Mouse (Mus musculus): Measurements from ENCODE around the gene Mrps18c.

Mrps18c gene

DNA sequence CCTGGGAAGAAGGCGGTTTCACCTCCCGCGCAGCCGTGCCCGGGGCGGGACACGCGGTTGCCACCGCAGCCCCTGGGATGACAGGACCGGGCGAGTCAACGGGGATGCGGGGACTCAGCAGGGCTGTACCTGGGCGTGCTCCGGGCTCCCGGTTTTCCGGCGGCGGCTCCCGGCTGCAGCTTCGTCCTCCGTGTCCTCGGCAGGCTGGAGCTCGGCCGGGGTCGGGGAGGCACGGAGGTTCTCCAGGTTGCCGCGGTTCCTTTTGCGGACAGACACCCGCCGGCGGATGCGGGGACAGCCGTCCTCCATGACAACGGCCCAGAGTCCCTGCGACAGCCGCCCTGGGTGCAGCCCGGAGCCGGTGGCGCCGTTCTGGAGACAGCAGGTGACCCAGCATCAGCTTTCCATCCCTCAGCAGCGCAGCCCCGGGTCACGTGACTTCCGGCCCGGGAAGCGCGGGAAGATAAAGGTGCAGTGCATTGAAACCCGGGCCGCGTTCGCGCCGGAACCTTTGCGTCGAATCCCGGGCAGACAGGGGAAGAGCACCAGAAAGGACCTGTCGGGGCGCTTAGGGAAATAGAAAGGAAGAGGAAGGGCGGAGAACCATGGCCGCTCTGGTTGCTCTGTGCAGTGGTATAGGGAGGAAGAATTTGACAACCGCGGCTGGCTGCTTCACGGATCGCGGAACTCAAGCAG lies at the start of gene Mrps18c, which contains the start of gene Helq:
Mrps18c (plus strand) TSS at position 463 of the 696 bp plus-strand sequence.
Helq (minus strand) TSS at position 434 of the 696 bp plus-strand sequence.
- DNase-seq (ENCODE audit: low spot score in 2 of 2), result peak; percentile 91 to 95

DNA sequence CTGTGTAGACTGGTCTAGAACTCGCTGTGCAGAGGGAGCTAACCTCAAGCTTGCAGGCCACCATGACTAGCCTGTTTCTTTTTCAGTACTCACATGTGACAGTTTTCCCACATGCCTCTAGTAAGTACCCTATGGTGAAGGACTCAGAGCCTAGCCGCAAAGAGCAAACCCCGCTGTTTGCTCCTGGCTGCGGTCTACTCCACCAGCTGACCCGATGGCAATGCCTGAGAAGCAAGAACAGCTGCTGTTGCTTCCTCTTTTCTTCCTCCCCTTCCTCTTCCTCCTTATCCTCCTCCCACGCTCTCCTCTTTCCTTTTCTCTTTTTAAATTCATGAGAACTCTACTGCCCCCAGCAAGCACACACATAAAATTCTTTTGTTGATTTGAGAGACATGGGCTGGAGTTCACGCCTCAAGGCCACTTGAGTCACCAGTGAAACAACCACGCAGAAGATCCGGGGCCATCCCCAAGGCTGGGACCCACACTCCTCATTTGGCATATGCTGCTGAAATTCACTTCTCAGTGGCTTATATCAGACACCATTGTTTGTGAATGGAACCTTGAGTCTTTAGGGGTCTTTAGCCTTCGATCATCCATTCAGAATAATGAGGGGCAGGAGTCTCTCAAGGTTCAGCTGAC lies 47.7 kb upstream of the Mrps18c start:
- peak in 1 of 2 experiments; percentile 21 for DNase-seq (ENCODE audit: low spot score in 2 of 2)

DNA sequence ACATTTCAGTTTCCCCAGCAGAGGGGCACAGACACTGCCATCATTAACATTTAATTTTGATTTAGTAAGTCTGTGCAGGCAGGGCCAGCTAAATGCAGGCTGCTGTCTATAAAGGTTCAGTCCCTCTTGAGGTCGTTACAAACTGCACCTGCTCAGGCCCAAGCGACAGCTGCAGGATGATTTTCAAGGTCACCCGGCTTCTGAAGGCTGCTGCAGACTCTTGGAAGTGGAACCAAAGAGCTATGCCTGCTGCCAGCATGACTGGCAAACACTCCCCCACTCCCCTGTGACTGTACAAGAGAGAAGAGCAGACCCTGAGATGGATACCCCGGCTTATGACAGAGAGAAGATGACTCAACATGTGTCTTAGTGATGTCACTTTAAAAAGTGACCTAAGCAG lies 46.8 kb upstream of the Mrps18c start:
- DNase-seq (ENCODE audit: low spot score in 2 of 2), result no peak

DNA sequence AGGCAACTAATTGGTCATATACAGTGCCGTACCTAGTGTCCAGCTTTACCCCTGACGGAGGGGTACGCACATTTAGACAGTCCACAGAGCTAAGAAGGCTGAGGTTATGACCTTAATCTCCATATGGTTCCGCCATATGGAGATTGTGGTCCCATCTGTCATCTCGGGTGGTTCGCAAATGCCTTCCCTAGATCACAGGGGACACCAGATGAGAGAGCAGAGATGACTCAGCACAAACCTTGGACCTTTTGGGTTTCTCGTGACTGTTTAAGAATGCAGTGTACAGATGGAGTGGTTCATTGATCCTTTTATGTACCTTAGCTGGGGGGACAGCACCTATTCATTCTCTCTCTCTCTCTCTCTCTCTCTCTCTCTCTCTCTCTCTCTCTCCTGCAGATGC lies 45.0 kb upstream of the Mrps18c start:
- DNase-seq (ENCODE audit: low spot score in 2 of 2), result no peak

DNA sequence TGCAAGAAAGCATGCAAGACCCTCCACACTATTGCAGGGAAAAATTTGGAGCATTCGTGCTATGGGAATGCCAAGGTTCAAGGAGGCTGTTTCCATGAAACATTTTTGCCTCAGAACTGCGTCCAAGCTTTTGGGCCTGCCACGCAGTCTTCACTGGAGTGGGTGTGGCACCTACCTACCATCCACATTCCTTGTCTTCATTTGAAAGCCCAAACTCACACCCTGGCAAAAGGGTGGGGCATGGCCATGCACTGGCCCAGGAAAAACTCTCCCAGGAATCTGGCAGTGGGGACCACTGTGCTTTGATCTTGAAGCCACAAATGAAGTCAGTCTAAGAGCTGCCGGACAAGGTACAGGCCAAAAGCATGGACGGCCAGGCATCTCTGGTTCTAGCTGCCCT lies 40.3 kb upstream of the Mrps18c start:
- DNase-seq (ENCODE audit: low spot score in 2 of 2), result no peak

DNA sequence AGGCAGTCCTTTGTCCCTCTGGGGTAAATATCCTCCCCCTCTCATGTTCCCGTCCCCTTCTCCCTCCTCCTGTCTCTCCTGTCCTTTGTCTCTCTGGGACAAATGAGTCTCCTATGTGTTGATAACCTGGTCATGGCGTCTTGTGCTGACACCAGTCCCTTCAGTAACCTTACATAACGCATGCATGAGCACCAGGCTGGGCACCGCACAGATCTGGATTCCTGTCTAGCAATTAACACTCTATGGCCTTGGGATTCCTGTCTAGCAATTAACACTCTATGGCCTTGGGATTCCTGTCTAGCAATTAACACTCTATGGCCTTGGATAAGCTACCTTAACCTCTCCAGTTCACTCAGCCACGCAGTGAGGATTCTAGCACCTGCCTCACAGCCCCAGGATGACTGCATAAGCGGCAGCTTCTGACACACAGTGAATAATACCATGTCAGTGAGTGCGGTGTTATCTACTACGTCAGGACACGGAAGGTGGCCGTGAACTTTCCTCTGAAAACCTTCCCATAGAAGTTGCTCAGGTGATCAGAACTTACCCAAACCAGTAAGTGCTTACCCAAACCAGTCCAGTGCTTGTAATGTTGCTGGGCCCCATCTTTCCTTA lies 38.3 kb upstream of the Mrps18c start:
- DNase-seq (ENCODE audit: low spot score in 2 of 2), result no peak

DNA sequence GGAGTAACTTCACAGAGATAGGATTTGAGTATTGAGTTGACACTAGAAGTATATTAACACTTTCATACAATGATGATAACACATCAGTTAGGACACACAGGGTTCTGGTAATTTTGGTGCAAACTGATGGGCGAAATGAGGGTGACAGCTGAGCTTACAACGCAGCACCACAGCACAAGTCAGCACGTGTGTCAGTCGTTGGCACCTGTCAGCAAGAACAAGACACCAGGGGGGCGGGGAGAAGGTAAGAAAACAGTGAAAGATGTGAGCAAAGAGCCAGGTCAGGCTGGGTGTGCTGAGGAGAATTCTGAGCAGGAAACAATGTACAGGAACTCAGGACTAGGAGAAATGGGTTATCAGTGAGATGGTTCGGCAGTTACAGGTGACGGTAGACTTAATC lies 36.7 kb upstream of the Mrps18c start:
- no peak for DNase-seq (ENCODE audit: low spot score in 2 of 2)

DNA sequence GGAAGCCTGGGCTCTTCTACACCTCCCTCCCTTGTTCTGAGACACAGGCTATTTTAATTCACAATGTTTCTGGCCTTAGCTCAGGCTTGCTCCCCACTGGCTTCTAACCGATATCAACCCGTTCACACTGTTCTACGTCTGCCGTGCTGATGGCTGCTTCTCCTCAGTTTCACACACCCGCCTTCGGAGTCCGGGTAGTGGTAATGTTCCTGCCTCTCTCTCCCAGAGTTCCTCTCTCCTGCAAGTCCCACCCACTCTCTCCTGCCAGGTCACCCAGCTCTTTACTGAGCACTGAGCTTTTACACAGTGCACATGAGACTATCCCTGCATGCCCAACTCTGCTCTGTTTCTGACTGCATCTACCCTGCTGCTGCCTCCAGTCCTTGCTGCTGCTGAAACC lies 32.4 kb upstream of the Mrps18c start:
- no peak for DNase-seq (ENCODE audit: low spot score in 2 of 2)

DNA sequence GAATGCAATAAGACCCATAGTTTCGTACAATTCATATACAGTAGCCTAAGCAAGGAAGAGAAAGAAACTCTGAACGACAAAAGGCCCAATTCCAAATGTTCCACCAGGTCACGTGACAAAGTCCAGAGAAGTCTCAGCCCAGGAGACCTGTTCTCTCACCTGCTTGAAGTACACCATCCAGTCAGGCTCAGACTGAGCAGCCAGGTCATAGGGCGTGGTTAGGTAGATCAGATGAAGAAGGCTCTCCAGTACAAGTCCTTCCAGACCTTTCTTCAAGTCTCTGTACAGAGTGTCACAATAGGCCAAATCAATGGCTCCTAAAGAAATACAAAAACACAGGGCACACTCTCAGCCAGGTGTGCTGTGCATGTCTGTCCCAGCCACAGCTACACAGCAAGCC lies 26.9 kb upstream of the Mrps18c start:
- DNase-seq (ENCODE audit: low spot score in 2 of 2), result no peak

DNA sequence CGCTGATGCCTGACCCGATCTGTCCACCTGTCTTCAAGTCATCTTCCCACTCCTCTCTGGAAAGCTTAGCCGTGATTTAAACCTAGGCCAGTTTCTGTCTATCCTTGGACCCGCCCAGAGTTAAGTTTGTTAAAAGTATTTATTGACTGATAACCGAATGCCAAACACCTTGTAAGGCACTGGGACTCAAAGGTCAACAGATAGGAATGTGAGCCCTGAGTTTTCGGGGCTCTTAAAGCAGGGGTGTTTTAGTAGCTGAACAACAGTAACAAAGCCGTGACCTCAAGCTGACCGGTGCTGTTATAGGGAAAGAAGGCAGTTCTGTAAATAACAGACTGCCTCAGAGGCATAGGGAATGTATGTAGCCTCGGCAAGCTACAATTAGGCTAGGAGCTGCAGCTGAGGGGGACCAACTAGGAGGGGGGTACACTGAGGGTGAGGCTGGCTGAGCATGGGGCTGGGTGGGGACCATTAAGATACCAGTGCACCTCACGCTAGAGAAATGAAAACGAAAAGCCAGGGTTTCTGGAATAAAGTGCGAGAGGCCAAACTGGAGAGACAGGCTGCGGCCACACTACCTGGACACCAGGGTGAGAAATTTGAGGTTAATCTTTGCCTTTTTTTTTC lies 22.5 kb upstream of the Mrps18c start:
- no peak for DNase-seq (ENCODE audit: low spot score in 2 of 2)

DNA sequence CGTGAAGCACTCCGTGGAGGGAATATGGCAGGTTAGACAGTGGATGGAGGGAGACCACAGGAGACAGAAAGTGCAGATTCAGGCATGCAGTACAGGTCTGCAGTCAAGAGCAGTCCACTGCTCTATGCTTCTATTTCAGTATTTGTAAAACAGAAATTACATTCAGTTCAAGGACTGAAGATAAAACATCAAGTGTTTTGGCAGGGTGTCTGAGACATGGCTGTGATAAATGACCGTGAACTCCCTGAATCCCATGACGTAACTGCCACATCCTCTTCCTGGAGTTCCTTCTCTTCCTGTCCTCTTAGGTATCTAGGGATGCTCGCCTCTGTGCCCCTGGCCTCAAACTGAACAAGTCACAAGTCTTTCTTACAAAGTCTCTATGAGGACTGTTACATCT lies 21.5 kb upstream of the Mrps18c start:
- DNase-seq (ENCODE audit: low spot score in 2 of 2), result no peak

DNA sequence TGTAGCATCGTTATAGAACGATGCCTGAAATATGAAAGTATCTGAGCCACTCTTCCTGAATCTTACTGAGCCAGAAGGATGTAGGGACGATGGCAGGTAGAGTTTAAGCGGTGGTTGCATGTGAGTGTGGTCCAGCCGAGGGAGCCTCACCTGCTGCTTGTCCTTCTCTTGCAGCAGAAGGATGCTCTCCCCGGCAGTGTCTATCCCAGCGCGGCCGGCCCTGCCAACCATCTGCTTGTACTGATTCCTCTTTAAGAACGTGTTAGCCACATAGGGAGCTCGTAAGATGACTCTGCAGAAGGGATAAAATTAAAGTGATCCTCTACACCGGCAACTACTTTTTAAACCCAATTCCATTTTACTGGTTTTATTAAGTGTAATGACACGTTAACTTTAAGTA lies 19.4 kb upstream of the Mrps18c start:
- DNase-seq (ENCODE audit: low spot score in 2 of 2), result no peak

DNA sequence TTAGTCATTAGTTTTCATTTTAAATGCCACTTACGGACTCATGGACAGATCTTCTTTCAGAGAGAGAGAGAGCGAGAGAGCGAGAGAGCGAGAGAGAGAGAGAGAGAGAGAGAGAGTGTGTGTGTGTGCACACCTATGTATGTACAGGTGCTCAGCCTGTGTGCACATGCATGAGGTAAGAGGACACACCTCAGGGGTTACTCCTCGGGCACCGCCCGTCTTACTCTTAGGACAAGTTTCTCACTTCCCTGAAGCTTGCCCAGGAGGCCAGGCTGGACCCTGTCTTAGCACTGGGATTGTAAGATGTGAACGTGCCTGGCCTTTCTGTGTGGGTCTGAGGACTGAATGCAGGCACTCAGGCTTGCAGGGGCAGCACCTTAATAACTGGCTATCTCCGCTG lies 10.9 kb upstream of the Mrps18c start:
- DNase-seq (ENCODE audit: low spot score in 2 of 2), result no peak

DNA sequence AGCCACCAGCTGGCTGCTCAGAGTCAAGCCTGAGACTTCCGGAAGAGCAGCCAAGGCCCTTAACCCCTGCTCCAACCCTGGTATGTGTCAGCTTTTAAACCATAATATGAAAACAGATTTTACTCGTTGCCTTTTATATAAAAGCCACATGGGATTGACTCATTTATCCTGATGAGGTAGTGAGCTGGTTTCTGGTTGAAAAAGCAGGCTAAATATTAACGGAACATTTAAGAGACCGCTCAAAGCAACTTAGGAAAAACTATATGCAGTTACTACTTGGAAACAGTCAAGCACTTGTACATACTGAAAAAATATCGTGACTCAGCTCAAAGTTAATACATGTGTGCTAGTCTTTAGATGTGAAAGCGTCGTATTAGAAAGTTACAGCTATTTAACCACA lies 6.2 kb upstream of the Mrps18c start:
- DNase-seq (ENCODE audit: low spot score in 2 of 2), result no peak

DNA sequence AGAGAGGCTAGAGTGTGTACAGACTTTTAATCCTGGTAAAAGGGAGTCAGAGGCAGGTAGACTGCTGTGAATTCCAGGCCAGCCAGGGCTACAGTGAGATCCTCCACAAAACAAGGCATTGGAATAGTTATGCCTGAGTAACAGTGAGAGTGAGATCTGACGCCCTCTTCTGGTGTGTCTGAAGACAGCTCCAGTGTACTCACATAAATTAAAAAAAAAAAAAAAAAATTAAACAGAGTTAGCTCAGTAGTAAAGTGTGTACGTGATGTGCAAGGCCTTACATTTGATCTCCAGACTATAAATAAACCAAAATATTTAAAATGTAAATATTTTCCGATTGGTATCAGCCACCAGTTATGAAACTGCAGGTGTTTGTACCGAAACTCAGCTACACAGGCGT lies 4.3 kb upstream of the Mrps18c start:
- no peak for DNase-seq (ENCODE audit: low spot score in 2 of 2)

DNA sequence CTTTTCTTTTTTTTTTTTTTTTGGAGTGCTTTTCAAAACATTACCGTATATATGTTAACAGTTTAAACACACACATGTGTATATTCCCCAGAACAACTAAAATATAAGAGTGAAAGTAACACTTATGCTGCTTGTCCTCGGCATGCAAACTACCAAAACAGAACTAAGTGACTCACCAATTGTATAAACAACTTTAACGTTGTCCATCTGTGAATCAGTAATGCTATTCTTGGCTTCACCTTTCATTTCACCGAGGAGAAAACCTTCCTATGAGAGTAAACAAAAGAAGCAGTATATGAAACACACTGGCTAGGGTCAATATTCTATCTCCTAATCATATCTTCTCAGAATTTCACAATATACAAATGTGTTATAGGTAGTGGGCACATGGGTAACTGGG lies 19.9 kb downstream of the Mrps18c start:
- no peak for DNase-seq (ENCODE audit: low spot score in 2 of 2)

DNA sequence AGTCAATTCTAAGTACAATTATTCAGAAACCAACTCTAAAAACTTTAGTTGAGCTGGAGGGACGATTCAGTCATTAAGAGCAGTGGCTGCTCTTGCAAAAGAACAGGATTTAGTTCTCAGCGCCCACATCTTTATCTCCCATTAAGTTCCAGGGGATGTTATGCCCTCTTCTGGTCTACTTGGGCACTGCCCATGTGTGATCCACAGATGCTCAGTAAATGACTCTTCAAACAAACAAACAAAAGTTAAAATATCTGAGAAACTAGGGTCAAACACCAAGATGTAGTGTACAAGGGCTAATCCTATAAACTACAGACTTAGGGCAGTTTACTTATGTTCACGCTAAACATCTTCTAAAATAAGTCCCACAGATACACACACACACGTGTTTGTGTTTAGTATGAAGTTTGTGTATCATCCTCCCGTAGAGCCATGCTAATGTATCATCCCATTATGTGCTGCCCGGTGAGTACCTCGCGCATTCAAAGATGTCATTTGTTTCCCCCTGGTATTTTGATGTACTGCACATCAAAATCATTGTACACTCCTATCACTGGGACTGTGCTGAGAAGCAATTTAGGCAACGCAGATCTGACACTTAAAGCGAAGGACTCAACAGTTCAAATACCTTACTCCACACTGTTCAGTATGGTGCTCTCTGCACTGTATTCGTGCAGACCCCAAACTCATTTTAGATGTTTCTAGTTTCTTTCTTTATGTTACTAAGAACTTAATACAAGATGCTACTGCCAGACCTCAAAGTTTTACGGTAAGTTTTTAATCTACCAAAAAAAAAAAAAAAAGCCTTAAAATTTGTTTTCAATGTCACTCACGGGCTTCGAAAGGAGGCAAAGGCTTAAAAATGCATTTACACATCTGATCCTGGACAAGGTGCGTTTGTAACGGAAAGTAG lies 21.4 kb downstream of the Mrps18c start:
- DNase-seq (ENCODE audit: low spot score in 2 of 2), result no peak

DNA sequence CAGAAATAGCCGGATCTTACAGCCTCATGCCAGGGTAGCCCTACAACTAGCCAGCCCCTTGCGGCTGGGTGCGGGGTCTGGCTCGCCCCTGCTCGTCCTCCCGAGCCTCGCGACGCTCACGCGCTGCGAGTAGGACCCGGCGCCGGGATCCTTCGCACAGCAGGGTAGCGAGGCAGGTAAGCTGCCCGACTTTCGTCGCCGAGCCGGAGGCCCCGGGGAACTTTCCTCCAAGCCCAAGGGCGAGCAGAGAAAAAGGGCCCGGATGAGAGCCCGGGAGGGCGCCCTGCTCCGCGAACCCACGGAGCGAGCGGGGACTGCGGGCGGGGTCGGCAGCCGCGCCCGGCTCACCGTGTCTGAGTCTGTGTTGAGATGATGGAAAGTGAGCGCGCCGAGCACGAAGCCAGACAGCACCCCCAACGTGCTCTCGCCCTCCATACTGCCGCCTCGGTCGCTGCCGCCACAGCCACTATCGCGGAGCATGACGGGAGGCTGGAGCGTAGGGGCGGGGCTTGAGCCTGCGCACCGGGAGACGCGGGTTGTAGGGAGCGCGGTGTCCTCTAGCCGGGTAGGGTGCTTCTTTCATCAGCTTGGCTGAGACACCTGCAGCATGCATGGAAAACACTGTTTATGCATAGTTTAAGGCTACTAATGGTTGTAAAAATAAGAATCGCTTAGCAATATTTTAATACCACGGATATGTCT lies 22.2 kb downstream of the Mrps18c start, which contains the start of gene Abraxas1:
Abraxas1 (minus strand) TSS at position 483 of the 702 bp plus-strand sequence.
- peak; percentile 89 to 93 for DNase-seq (ENCODE audit: low spot score in 2 of 2)

DNA sequence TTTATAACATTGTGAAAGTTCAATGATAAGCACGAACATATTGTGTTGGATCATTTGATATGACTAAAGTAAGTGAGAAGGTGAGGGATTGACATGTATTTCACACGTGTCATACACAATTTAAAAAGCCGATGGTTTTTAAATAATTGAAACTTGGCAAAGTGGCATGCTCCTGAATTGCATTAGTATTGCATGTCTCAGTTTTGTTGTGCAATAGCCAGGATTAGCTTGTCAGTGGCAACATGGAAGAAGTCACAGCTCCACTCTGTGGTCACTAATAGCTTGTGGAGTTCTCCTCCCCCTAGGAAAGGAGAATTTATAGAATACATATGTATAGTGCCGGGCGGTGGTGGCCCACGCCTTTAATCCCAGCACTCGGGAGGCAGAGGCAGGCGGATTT lies 22.9 kb downstream of the Mrps18c start:
- DNase-seq (ENCODE audit: low spot score in 2 of 2), result no peak

DNA sequence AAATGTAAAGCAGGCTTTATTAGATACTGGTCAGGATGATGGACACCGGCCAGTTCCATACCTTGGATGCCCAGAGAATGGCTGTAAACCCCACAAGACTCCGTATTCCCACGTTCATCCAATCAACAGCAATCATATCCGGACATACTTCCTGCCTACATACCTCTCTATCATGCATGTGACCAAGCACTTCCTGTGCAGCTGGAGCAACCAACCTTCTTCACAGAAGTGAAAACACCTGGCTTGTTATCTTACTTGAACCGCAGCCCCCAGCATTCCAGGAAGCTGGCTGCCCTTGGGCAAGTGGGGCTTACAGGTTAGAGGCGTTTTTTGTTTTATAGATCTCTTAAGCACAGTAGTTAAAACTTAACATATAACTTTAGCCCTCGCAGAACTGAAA lies 24.4 kb downstream of the Mrps18c start:
- DNase-seq (ENCODE audit: low spot score in 2 of 2), result no peak

DNA sequence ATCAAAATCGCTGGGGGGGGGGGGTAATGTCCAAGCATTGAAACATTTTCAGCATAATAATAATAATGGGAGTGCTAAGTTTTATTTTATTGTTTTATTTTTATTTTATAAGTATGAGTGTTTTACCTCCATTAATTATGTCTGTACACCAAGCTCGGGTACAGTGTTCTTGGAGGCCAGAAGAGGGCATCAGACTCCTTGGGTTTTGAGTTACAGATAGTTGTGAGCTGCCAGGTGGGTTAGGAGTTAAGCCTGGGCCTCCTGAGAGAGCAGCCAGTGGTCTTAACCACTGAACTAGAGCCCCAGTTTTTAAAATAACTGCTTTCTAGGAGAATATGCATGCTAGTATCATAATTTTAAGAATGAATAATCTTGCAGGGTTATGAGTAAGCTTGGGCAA lies 27.5 kb downstream of the Mrps18c start:
- no peak for DNase-seq (ENCODE audit: low spot score in 2 of 2)
